Mouse (Mus musculus): ENCODE data around the gene Ivd.

DNA sequence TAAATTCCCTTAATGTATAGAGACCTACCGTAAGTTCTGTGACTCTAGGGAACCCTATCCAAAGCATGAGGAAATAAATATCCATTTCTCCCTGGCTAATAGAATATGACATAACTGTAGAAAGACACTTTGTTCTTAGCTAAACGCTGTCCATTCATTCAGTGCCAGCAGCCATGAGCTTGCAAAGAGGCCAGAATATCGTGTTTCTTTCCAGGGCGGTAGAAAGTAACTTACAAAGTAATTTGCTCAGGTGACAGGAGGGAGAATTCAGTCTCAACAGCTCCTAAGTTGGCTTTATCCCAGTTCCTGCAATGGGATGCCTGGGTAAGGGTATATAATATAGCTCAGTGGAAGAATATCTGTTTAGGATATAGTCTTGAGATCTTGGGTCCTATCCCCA is 37.4 kb upstream of the Ivd start:
- TF ChIP-seq CTCF (IDR thresholded peaks at IDR 0.05; ENCODE audit: extremely low read depth, insufficient read length, insufficient replicate concordance, low read depth, low read length): no peak
- no peak for TF ChIP-seq POLR2A (IDR thresholded peaks at IDR 0.05; ENCODE audit: low read depth, low read length)

Data from small intestine, adult 2 months (tissue).